Mouse (Mus musculus): Measurements from ENCODE around the gene Dnah11.

DNA sequence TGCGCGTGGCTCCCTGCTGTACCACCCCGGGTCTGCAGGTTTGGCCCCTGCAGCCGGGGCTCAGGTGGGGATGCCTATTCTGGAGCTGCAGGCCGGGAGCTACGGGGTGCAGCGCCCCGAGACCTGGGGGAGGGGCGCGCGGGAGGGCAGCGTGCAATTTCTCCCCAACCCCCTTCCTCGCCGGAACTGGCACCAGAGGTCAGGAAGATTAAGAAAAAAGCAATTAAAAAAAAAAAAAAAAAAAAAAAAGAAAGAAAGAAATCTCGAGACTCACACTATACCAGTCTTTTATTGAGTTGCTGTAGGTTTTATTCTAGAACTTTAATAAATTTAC is 354.8 kb downstream of the Dnah11 start:
- TF ChIP-seq POLR2A (IDR thresholded peaks at IDR 0.05; ENCODE audit: low read depth, low read length): no peak
- TF ChIP-seq CTCF (conservative IDR thresholded peaks at IDR 0.05; ENCODE audit: insufficient read depth, insufficient read length, low read depth, low read length): no peak
